Mouse (Mus musculus) frontal cortex, adult (tissue): Measurements from ENCODE around the gene Rem2.
A peak's percentile ranks its signal among the peaks of the same experiment; 100 is the strongest.

ENCODE experiments used
- ATAC-seq: cut with Nextera tagmentation; 2 replicates; pipeline ENCODE4 v1.9.2; 2017; ENCODE audit warnings: mild to moderate bottlenecking, moderate library complexity, mixed read lengths; ENCODE audit not compliant: low TSS enrichment

Rem2 gene

GRCm38 (mm10) chr14:54492345-54493131, 16.6 kb downstream of the Rem2 start:
- peak; percentile 100 for ATAC-seq

GRCm38 (mm10) chr14:54493236-54493635, 17.3 kb downstream of the Rem2 start:
- ATAC-seq: no peak

GRCm38 (mm10) chr14:54494234-54494633, 18.3 kb downstream of the Rem2 start:
- ATAC-seq: peak; percentile 76

DNA sequence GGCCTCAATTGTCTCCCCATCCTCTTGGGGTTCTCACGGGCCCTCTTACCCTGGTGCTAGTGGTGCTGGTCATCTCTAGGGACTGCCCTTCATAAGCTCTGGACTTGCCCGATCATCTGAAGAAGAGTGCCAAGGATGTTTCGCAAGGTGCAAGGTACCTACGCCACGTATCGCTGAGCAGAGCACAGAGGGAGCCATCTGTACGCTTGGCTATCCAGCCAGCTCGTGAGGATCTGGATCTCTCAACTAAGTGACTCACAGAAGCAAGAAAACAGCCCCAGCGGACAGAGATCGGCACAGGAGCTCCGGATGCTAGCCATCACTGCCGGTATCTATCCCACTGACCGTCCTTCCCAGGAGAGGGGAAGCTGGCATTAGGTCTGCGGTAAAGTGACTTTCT, 20.8 kb downstream of the Rem2 start:
- ATAC-seq: no peak

DNA sequence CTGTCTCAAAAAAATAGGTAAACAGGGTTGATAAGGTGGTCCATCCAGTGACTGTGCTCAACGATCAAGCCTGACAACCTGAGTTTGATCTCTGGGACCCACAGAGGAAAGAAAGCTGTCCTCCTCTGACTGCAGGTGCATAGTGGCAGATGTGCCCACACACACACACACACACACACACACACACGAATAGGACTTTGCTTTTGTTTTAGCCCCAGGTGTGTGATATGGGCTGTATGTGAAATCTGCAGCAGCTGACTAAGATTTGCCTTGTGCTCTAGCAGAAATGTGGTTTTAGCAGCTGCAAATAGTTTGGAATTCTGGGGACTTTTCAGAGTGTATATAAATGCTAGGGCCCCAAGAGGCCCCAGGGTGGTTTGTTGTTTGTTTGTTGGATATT, 23.4 kb downstream of the Rem2 start:
- no peak for ATAC-seq

- ATAC-seq: no peak
Measured at GRCm38 (mm10) chr14:54501365-54501764, 25.5 kb downstream of the Rem2 start.

DNA sequence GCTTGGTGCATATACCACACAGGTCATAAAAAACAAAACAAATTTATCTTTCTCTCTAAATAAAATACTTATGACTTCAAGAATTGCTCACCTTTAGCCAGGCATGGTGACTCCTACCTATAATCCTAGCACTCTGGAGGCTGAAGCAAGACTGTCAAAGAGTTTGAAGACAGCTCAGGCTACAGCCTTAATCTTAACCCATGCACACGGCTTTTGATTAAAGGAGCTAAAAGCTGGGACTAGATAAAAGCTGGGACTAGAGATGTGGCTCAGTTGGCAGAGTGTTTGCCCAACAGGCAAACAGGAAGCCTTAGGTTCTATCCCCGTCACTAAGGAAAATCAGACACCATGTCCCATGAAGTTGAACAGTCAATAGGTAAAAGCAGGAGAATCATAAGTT, 27.2 kb downstream of the Rem2 start:
- no peak for ATAC-seq

- no peak for ATAC-seq
Measured at GRCm38 (mm10) chr14:54509774-54510173, 33.9 kb downstream of the Rem2 start.

- ATAC-seq: peak; percentile 45; the same call in 1 of the 2 replicates
Measured at GRCm38 (mm10) chr14:54516710-54517310, 40.9 kb downstream of the Rem2 start.

GRCm38 (mm10) chr14:54523600-54523999, 47.7 kb downstream of the Rem2 start:
- no peak for ATAC-seq

DNA sequence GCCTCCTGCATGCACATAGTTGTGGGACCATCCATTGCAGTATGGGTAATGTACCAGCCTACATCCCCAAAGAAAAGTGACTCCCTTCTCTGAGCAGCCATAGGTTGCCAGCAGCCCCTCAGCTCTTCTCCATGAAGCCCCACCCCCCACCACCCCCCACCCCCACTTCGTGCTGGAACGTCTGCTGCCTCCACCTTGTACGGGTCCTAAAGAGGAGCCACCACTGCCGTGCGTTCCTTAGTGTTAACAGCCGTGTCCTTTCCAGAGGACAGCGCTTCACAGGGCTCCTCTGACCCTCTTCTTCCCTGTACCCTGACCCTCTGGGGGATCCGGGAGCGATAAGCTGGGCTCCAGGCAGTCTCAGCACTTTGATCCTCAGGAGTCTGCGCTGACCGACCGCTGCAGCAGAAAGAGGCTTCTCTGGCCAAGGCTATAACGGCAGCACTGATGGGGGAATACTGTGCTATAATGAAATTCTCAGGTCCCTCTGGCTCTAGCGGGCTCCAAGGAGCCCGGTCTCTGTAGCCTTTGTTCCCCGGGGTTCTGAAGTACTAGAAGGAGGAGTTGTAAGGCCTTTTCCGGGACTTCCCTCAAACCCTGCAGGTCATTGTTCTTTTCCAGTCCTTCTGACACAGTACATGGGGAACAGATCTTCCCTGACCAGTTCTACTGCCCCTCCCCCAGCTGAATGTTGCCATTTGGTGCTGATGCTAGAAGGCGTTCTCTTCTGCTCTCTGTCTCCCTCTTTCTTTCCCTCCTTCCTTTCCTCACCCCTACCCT, 51.5 kb downstream of the Rem2 start:
- ATAC-seq: peak; percentile 75

GRCm38 (mm10) chr14:54528007-54528393, 52.1 kb downstream of the Rem2 start:
- ATAC-seq: peak; percentile 38

DNA sequence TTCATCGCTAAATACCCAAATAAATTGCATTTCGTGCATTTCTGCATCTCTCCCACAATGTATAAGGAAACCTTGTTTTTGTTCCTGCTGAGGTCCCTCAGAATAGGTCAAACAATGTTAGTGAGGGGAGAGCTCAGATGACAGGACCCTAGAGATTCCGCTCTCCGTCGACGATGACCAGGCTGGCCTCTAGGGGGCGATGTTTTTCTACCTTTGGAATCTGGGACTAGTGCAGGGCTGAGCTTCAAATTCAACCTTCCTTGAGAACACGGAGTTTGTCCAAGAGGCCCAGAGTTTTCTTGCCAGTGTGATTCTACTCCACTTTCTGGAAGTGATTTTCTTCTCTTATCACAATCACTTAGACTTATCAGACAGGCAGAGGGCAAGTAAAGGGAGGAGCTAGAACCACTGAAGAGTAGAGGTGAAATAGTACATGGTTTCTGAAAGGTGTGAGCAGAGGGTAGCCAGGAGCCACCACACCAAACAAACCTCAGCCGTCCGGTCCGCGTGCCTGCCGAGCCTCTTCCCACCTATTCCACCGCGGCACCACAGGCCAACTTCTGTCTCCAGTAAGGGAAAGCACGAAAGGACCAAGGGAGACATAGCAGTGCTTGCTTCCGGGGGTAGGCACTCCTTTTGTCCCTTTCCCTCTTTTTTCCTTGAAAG, 52.7 kb downstream of the Rem2 start:
- ATAC-seq: peak; percentile 85
